Mouse (Mus musculus): ENCODE data around the gene Ntm.

GRCm38 (mm10) chr9:29092443-29092842 is 870.5 kb downstream of the Ntm start:
- TF ChIP-seq CTCF (IDR thresholded peaks at IDR 0.05; ENCODE audit: control insufficient read depth, insufficient read depth, insufficient replicate concordance, low read depth, low read length): no peak
- TF ChIP-seq POLR2A (IDR thresholded peaks at IDR 0.05; ENCODE audit: control insufficient read depth, low read depth, low read length): no peak
